Mouse (Mus musculus) liver, postnatal 0 days (tissue): Measurements from ENCODE around the gene Mob3b.

ENCODE experiments used
- CTCF ChIP-seq: sonication (generic); IDR thresholded peaks from 2 replicates; pipeline ENCODE4 v1.5.1; 2016; ENCODE audit warnings: antibody characterized with exemption, low read depth
- EP300 ChIP-seq: IDR thresholded peaks from 2 replicates; pipeline ENCODE4 v1.6.1; 2016; ENCODE audit warnings: antibody characterized with exemption, low read depth, mild to moderate bottlenecking

GRCm38 (mm10) chr4:35125299-35125777 lies 31.9 kb downstream of the Mob3b start:
- TF ChIP-seq CTCF = no peak
- no peak for TF ChIP-seq EP300
